Mouse (Mus musculus): ENCODE results near the gene Tmem131. TPM values are rescaled to one million over a fixed set of nuclear protein-coding genes. Genes with fewer than 3 reads are reported as not detected.

The Tmem131 gene
- polyA plus RNA-seq, 1 experiment from 2014 or later, result 19.3 TPM

DNA sequence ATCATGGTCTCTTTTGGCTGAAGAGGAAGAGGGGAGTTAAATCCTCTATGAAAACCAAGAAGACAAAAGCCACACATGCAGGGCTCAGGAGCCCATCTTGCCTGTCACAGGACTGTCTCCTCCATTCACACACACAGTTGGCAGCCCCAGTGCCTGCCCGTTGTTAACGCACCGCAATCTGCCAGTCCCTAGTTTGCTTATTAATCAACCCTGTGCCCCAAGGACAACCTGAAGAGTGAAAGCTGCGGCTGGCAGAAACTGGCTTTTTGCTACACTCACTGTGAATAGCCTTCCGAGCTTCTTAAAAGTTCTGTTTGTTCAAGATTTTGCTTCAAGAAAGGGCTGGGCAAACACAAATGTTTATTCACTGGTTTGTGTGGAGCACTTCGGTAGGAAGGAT, 50.3 kb downstream of the Tmem131 start:
- ATAC-seq (ENCODE audit: insufficient read depth, low FRiP score, low TSS enrichment) (no peak), DNase-seq (ENCODE audit: low spot score) (no peak)
- no peak overlapping the region for H3K9ac ChIP-seq (ENCODE audit: low read length)
- no peaks in the 10 kb centered on the region for H3K36me3 ChIP-seq (ENCODE audit: control insufficient read depth, insufficient read depth, low read length)
- WGBS, result 84% methylated on average over 6 of the region's 6 CpGs
- no peak overlapping the region for H3K4me2 ChIP-seq (ENCODE audit: low read depth)
- no peaks in the 10 kb centered on the region for H3K9me3 ChIP-seq (ENCODE audit: control insufficient read depth, low read length)
- no peak overlapping the region for H3K27ac ChIP-seq (ENCODE audit: low read depth, low read length)
- no peaks in the 10 kb centered on the region for H3K27me3 ChIP-seq (ENCODE audit: control insufficient read depth, insufficient read depth, low read length)
- no peaks in the 10 kb centered on the region for H3K4me1 ChIP-seq (ENCODE audit: control insufficient read depth, insufficient read depth, low read length)
- no peak overlapping the region for H3K4me3 ChIP-seq (ENCODE audit: low read depth, low read length)

DNA sequence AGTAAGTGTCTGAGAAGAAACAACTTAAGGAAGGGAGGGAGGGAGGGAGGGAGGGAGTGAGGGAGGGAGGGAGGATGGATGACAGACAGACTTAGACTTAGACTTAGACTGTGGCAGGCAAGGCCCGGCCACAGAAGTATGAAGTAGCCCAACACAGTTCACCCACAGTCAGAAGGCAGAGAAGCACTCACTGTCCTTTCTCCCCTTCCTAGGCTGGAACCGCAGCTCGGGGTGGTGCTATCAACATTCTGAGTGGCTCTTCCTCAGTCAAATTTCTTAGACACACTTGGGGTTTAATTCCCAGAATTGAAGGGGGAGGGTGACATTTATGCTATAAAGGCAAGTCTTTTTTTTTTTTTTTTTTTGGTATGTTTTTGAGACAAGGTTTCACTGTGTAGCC, 51.0 kb downstream of the Tmem131 start:
- no peaks in the 10 kb centered on the region for H3K4me1 ChIP-seq (ENCODE audit: control insufficient read depth, insufficient read depth, low read length)
- H3K9ac ChIP-seq (ENCODE audit: low read length), result no peak overlapping the region
- no peaks in the 10 kb centered on the region for H3K36me3 ChIP-seq (ENCODE audit: control insufficient read depth, insufficient read depth, low read length)
- no peak for ATAC-seq (ENCODE audit: insufficient read depth, low FRiP score, low TSS enrichment)
- no peaks in the 10 kb centered on the region for H3K9me3 ChIP-seq (ENCODE audit: control insufficient read depth, low read length)
- H3K4me3 ChIP-seq (ENCODE audit: low read depth, low read length), result no peak overlapping the region
- DNase-seq (ENCODE audit: low spot score), result no peak
- no peak overlapping the region for H3K27ac ChIP-seq (ENCODE audit: low read depth, low read length)
- no peaks in the 10 kb centered on the region for H3K27me3 ChIP-seq (ENCODE audit: control insufficient read depth, insufficient read depth, low read length)
- no peak overlapping the region for H3K4me2 ChIP-seq (ENCODE audit: low read depth)
- 84% methylated on average over 3 of the region's 3 CpGs for WGBS

DNA sequence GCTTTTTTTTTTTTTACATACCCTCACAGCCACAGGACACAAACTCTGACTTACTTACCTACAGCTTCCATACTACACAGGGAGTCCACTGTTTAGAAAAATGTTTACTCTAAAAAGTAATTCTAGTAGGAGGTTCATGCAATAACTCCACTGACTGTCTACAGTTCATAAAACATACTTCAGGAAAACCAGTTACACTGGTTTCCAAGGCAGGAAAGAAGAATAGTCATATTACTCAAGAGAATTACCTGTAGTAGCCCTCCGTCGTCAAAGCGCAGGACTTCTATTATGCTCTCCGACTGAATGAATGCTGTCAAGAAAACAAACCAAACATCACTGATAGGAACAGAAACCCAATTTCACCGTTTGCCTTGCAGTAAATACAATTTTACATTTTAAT, 54.5 kb downstream of the Tmem131 start:
- ATAC-seq (ENCODE audit: insufficient read depth, low FRiP score, low TSS enrichment) (no peak), DNase-seq (ENCODE audit: low spot score) (no peak)
- Histone ChIP-seq H3K4me1 (ENCODE audit: control insufficient read depth, insufficient read depth, low read length) (no peaks in the 10 kb centered on the region), H3K36me3 (ENCODE audit: control insufficient read depth, insufficient read depth, low read length) (no peaks in the 10 kb centered on the region), H3K4me3 (ENCODE audit: low read depth, low read length) (no peak overlapping the region), H3K27me3 (ENCODE audit: control insufficient read depth, insufficient read depth, low read length) (no peaks in the 10 kb centered on the region), H3K27ac (ENCODE audit: low read depth, low read length) (no peak overlapping the region), H3K9ac (ENCODE audit: low read length) (no peak overlapping the region), H3K4me2 (ENCODE audit: low read depth) (no peak overlapping the region), H3K9me3 (ENCODE audit: control insufficient read depth, low read length) (no peaks in the 10 kb centered on the region)
- whole genome bisulfite sequencing, result 89% methylated on average over 5 of the region's 5 CpGs

DNA sequence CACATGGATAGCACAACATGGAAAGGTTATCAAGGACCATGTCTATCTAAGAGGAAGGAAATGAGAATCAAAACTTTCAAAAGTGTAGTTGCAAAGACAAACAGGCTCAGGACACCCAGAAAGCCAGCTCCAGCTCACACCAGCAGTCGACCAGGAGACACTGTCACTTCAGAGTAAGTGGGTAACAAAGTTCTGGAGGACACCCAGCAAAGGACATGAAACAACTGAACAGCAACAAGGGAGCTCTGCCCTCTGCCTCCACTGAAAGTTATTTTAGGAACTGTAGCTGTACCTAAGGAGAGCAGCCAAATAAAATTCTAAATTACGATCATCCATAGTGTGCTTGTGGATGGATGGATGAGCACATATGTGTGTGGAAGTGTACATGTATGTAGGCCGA, 56.3 kb downstream of the Tmem131 start:
- Histone ChIP-seq H3K9me3 (ENCODE audit: control insufficient read depth, low read length) (no peaks in the 10 kb centered on the region), H3K4me3 (ENCODE audit: low read depth, low read length) (no peak overlapping the region), H3K27ac (ENCODE audit: low read depth, low read length) (no peak overlapping the region), H3K4me2 (ENCODE audit: low read depth) (no peak overlapping the region), H3K4me1 (ENCODE audit: control insufficient read depth, insufficient read depth, low read length) (no peaks in the 10 kb centered on the region), H3K9ac (ENCODE audit: low read length) (no peak overlapping the region), H3K27me3 (ENCODE audit: control insufficient read depth, insufficient read depth, low read length) (no peaks in the 10 kb centered on the region), H3K36me3 (ENCODE audit: control insufficient read depth, insufficient read depth, low read length) (no peaks in the 10 kb centered on the region)
- no peak for DNase-seq (ENCODE audit: low spot score)
- WGBS, result 89% methylated on average over 3 of the region's 3 CpGs
- no peak for ATAC-seq (ENCODE audit: insufficient read depth, low FRiP score, low TSS enrichment)

DNA sequence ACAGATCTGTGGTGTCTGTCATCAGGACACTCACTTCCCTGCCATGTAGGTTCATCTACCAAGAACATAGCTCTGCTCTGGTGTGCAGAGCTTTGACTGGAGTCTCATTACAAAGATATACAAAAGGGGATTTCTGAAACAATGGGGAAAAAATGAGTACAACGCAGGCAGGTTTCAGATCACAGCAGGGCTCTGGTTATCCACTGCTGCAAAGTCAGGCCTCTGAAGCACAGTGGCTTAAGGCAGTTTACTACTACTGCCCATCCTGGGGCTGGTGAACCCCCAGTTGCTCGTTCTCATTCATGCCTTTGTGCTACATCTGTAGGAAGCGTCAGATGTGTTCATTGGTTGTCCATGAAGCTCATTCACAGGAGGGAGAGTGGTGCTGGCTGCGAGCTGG, 57.0 kb downstream of the Tmem131 start:
- H3K4me2 ChIP-seq (ENCODE audit: low read depth), result no peak overlapping the region
- no peak overlapping the region for H3K4me3 ChIP-seq (ENCODE audit: low read depth, low read length)
- ATAC-seq (ENCODE audit: insufficient read depth, low FRiP score, low TSS enrichment) (no peak), DNase-seq (ENCODE audit: low spot score) (no peak)
- 85% methylated on average over 4 of the region's 4 CpGs for WGBS
- no peak overlapping the region for H3K27ac ChIP-seq (ENCODE audit: low read depth, low read length)
- H3K27me3 ChIP-seq (ENCODE audit: control insufficient read depth, insufficient read depth, low read length), result no peaks in the 10 kb centered on the region
- H3K9ac ChIP-seq (ENCODE audit: low read length), result no peak overlapping the region
- no peaks in the 10 kb centered on the region for H3K36me3 ChIP-seq (ENCODE audit: control insufficient read depth, insufficient read depth, low read length)
- H3K9me3 ChIP-seq (ENCODE audit: control insufficient read depth, low read length), result no peaks in the 10 kb centered on the region
- no peaks in the 10 kb centered on the region for H3K4me1 ChIP-seq (ENCODE audit: control insufficient read depth, insufficient read depth, low read length)

DNA sequence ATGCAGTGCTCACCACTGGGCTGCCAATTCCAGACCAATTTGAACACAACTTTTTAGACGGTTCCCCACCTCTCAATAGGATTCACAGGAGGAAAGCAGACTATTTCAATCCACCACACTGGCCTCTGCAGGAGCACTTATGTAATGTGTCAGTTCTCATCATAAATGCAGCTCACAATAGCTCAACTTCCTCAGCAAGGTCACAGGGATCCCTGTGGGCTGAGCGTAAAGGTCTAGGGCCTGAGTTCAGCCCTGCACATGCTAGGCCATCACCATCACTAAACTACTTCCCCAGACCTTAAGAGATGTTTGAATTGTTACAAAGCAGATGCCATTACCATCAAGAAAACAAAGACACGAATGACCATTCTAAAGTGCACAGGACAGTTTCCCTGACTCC, 58.9 kb downstream of the Tmem131 start:
- no peaks in the 10 kb centered on the region for H3K36me3 ChIP-seq (ENCODE audit: control insufficient read depth, insufficient read depth, low read length)
- 53% methylated on average over 3 of the region's 3 CpGs for WGBS

DNA sequence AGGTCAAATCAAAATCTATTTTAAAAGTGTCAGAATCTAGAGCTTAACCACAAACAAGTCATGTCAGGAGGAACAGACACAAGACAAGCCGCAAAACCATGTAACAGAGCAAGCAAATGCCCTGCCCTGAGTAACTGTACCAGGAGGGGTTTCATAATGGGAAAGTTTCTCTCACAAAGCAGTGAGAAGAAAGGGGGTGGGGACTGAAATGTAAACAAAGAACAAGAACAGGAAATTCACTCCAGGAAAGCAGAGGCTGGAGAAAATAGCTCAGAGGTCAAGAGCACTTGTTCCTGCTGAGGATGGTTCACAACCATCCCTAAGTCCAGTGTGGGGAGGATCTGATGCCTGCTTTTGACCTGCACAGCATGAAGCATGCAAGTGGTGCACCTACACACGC, 59.7 kb downstream of the Tmem131 start:
- DNase-seq (ENCODE audit: low spot score) (no peak), ATAC-seq (ENCODE audit: insufficient read depth, low FRiP score, low TSS enrichment) (no peak)
- WGBS, result 73% methylated on average over 2 of the region's 2 CpGs
- no peaks in the 10 kb centered on the region for H3K9me3 ChIP-seq (ENCODE audit: control insufficient read depth, low read length)
- H3K27ac ChIP-seq (ENCODE audit: low read depth, low read length), result no peak overlapping the region
- H3K27me3 ChIP-seq (ENCODE audit: control insufficient read depth, insufficient read depth, low read length), result no peaks in the 10 kb centered on the region
- no peaks in the 10 kb centered on the region for H3K36me3 ChIP-seq (ENCODE audit: control insufficient read depth, insufficient read depth, low read length)
- no peak overlapping the region for H3K4me3 ChIP-seq (ENCODE audit: low read depth, low read length)
- H3K4me1 ChIP-seq (ENCODE audit: control insufficient read depth, insufficient read depth, low read length), result no peaks in the 10 kb centered on the region
- H3K9ac ChIP-seq (ENCODE audit: low read length), result no peak overlapping the region
- H3K4me2 ChIP-seq (ENCODE audit: low read depth), result no peak overlapping the region

More for the DNA sequence above, 58.9 kb downstream of the Tmem131 start:
- Histone ChIP-seq H3K4me3 (ENCODE audit: low read depth, low read length) (no peak overlapping the region), H3K9me3 (ENCODE audit: control insufficient read depth, low read length) (no peaks in the 10 kb centered on the region), H3K27me3 (ENCODE audit: control insufficient read depth, insufficient read depth, low read length) (no peaks in the 10 kb centered on the region), H3K9ac (ENCODE audit: low read length) (no peak overlapping the region), H3K4me2 (ENCODE audit: low read depth) (no peak overlapping the region), H3K4me1 (ENCODE audit: control insufficient read depth, insufficient read depth, low read length) (no peaks in the 10 kb centered on the region), H3K27ac (ENCODE audit: low read depth, low read length) (no peak overlapping the region)
- DNase-seq (ENCODE audit: low spot score) (no peak), ATAC-seq (ENCODE audit: insufficient read depth, low FRiP score, low TSS enrichment) (no peak)

DNA sequence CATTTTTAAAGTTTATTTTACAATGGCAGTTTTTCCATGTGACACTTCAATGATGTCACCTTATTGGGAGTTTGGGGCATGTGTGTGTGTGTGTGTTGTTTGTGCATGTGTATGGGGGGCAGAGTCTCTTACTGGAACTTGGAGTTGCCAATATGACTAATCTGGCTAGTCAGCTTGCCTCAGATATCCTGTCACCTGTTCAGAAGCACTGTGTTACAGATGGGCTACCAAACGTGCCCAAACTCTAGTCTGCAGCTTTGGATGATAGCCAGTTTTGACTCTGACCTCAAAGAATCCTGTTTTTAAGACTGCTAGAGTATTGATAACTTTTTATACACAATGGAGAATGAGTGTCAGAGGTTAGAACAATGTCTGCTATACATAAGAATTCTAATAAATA, 64.3 kb downstream of the Tmem131 start:
- 64% methylated on average over 1 of the region's 1 CpGs for WGBS
- Histone ChIP-seq H3K9me3 (ENCODE audit: control insufficient read depth, low read length) (no peaks in the 10 kb centered on the region), H3K36me3 (ENCODE audit: control insufficient read depth, insufficient read depth, low read length) (no peaks in the 10 kb centered on the region), H3K4me3 (ENCODE audit: low read depth, low read length) (no peak overlapping the region), H3K27ac (ENCODE audit: low read depth, low read length) (no peak overlapping the region), H3K4me2 (ENCODE audit: low read depth) (no peak overlapping the region), H3K27me3 (ENCODE audit: control insufficient read depth, insufficient read depth, low read length) (no peaks in the 10 kb centered on the region), H3K4me1 (ENCODE audit: control insufficient read depth, insufficient read depth, low read length) (no peaks in the 10 kb centered on the region), H3K9ac (ENCODE audit: low read length) (no peak overlapping the region)
- no peak for DNase-seq (ENCODE audit: low spot score)
- ATAC-seq (ENCODE audit: insufficient read depth, low FRiP score, low TSS enrichment), result no peak

DNA sequence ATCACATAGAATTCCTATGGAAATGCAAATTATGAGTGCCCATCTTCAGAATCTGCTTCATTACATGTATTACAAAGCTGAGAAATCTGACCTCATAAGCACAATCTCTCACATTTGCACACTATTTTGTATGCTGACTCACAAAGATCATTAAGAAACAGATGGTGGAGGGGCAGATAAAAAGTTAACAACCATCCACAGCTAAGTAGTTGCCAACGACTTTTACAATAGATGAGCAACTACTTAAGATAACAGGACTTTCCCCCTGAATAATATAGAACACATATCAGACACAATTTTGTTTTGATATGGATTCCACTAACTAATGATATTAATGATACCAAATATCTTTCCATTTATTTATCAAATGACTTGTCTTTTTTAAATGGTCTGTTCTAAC, 66.3 kb downstream of the Tmem131 start:
- WGBS, result 74% methylated on average over 1 of the region's 1 CpGs
- Histone ChIP-seq H3K4me3 (ENCODE audit: low read depth, low read length) (no peak overlapping the region), H3K9ac (ENCODE audit: low read length) (no peak overlapping the region), H3K27ac (ENCODE audit: low read depth, low read length) (no peak overlapping the region), H3K36me3 (ENCODE audit: control insufficient read depth, insufficient read depth, low read length) (no peaks in the 10 kb centered on the region), H3K27me3 (ENCODE audit: control insufficient read depth, insufficient read depth, low read length) (no peaks in the 10 kb centered on the region), H3K9me3 (ENCODE audit: control insufficient read depth, low read length) (no peaks in the 10 kb centered on the region), H3K4me1 (ENCODE audit: control insufficient read depth, insufficient read depth, low read length) (no peaks in the 10 kb centered on the region), H3K4me2 (ENCODE audit: low read depth) (no peak overlapping the region)
- DNase-seq (ENCODE audit: low spot score) (no peak), ATAC-seq (ENCODE audit: insufficient read depth, low FRiP score, low TSS enrichment) (no peak)

Data from neural tube, embryonic 11.5 days (tissue).